Mouse (Mus musculus) neural tube, embryonic 12.5 days (tissue): Measurements from ENCODE around the gene Nod2. TPM values are rescaled to one million over a fixed set of nuclear protein-coding genes. Genes with fewer than 3 reads are reported as not detected.

Source experiments
- ATAC-seq: fragments of 200-750 bp; cut with Nextera tagmentation; 2 replicates; pipeline ENCODE4 v1.8.0; 2017; ENCODE audit warnings: low read depth, mild to moderate bottlenecking, moderate TSS enrichment, moderate library complexity; ENCODE audit not compliant: low FRiP score
- H3K27ac ChIP-seq: fragments of 300-500 bp; sonication (generic); 2 replicates; pipeline ENCODE4 v1.5.1; 2016
- H3K27me3 ChIP-seq: fragments of 300-500 bp; sonication (generic); replicated peaks from 2 replicates; pipeline ENCODE4 v1.6.1; 2016; ENCODE audit warnings: mild to moderate bottlenecking
- H3K36me3 ChIP-seq: fragments of 300-500 bp; sonication (generic); 2 replicates; pipeline ENCODE4 v1.6.1; 2016; ENCODE audit warnings: mild to moderate bottlenecking
- H3K4me1 ChIP-seq: fragments of 300-500 bp; sonication (generic); 2 replicates; pipeline ENCODE4 v1.6.1; 2016
- H3K4me2 ChIP-seq: fragments of 300-500 bp; sonication (generic); replicated peaks from 2 replicates; pipeline ENCODE4 v1.6.1; 2016; ENCODE audit warnings: mild to moderate bottlenecking
- H3K4me3 ChIP-seq: fragments of 300-500 bp; sonication (generic); 2 replicates; pipeline ENCODE4 v1.5.1; 2016
- H3K9ac ChIP-seq: fragments of 300-500 bp; sonication (generic); 2 replicates; pipeline ENCODE4 v1.6.1; 2016; ENCODE audit warnings: mild to moderate bottlenecking
- H3K9me3 ChIP-seq: fragments of 300-500 bp; sonication (generic); 2 replicates; pipeline ENCODE4 v1.6.1; 2016; ENCODE audit warnings: mild to moderate bottlenecking
- WGBS: fragments of 180-500 bp; shearing (Covaris S2); methylation state at CpG from one replicate; pipeline ENCODE4 v1.1.7; 2016; 5-methylcytosine and 5-hydroxymethylcytosine counted together
- polyA plus RNA-seq: library from polyadenylated mRNA; unstranded; fragments of >200 nt; fragmentation: Nextera tagmentation; extraction: Ambion mirVana; gene quantifications from 2 replicates; pipeline ENCODE4 v1.2.1, GENCODE M21; 2016

Nod2 gene
- polyA plus RNA-seq, 1 experiment from 2014 or later = 0.16 TPM

- no peak for ATAC-seq
- Histone ChIP-seq H3K9ac (no peak overlapping the region), H3K9me3 (no peaks in the 10 kb centered on the region), H3K27me3 (no peaks in the 10 kb centered on the region), H3K4me1 (no peaks in the 10 kb centered on the region), H3K4me3 (no peak overlapping the region), H3K36me3 (no peaks in the 10 kb centered on the region), H3K27ac (no peak overlapping the region), H3K4me2 (no peak overlapping the region)
- WGBS = 86% methylated on average over 6 of the region's 6 CpGs
Measured at GRCm38 (mm10) chr8:88689891-88690290, 42.8 kb downstream of the Nod2 start.

- no peak overlapping the region for H3K4me2 ChIP-seq
- no peak overlapping the region for H3K9ac ChIP-seq
- 56% methylated on average over 4 of the region's 4 CpGs for WGBS
- H3K27ac ChIP-seq = no peak overlapping the region
- peaks cover 3% of the 10 kb centered on the region; the same call in 1 of the 2 replicates for H3K4me1 ChIP-seq
- no peak overlapping the region for H3K4me3 ChIP-seq
- H3K9me3 ChIP-seq = no peaks in the 10 kb centered on the region
- ATAC-seq = no peak
- no peaks in the 10 kb centered on the region for H3K36me3 ChIP-seq
- 0 out of 2 replicates have a peak, but pooled peaks cover 5% of the 10 kb centered on the region for H3K27me3 ChIP-seq
Measured at GRCm38 (mm10) chr8:88691342-88691948, 44.3 kb downstream of the Nod2 start.

- Histone ChIP-seq H3K4me3 (no peak overlapping the region), H3K9ac (no peak overlapping the region), H3K4me1 (peaks cover 3% of the 10 kb centered on the region; the same call in 1 of the 2 replicates), H3K9me3 (no peaks in the 10 kb centered on the region), H3K36me3 (no peaks in the 10 kb centered on the region), H3K27ac (no peak overlapping the region), H3K4me2 (no peak overlapping the region), H3K27me3 (0 out of 2 replicates have a peak, but pooled peaks cover 5% of the 10 kb centered on the region)
- 65% methylated on average over 7 of the region's 7 CpGs for WGBS
- ATAC-seq = no peak
Measured at GRCm38 (mm10) chr8:88691961-88692360, 44.8 kb downstream of the Nod2 start.

GRCm38 (mm10) chr8:88692866-88693265 lies 45.8 kb downstream of the Nod2 start:
- Histone ChIP-seq H3K27ac (no peak overlapping the region), H3K9ac (no peak overlapping the region), H3K4me2 (no peak overlapping the region), H3K4me1 (peaks cover 8% of the 10 kb centered on the region), H3K4me3 (no peak overlapping the region), H3K27me3 (0 out of 2 replicates have a peak, but pooled peaks cover 5% of the 10 kb centered on the region), H3K9me3 (no peaks in the 10 kb centered on the region), H3K36me3 (no peaks in the 10 kb centered on the region)
- ATAC-seq = no peak
- 86% methylated on average over 6 of the region's 6 CpGs for WGBS

GRCm38 (mm10) chr8:88693376-88693775 lies 46.3 kb downstream of the Nod2 start:
- no peak overlapping the region for H3K4me3 ChIP-seq
- no peaks in the 10 kb centered on the region for H3K36me3 ChIP-seq
- no peak overlapping the region for H3K9ac ChIP-seq
- ATAC-seq = no peak
- H3K4me1 ChIP-seq = peaks cover 10% of the 10 kb centered on the region
- H3K27ac ChIP-seq = no peak overlapping the region
- H3K9me3 ChIP-seq = no peaks in the 10 kb centered on the region
- WGBS = 77% methylated on average over 4 of the region's 4 CpGs
- H3K27me3 ChIP-seq = 0 out of 2 replicates have a peak, but pooled peaks cover 5% of the 10 kb centered on the region
- H3K4me2 ChIP-seq = no peak overlapping the region

- no peak overlapping the region for H3K4me2 ChIP-seq
- 75% methylated on average over 7 of the region's 7 CpGs for WGBS
- no peaks in the 10 kb centered on the region for H3K36me3 ChIP-seq
- H3K4me1 ChIP-seq = peaks cover 10% of the 10 kb centered on the region
- H3K9ac ChIP-seq = no peak overlapping the region
- no peak for ATAC-seq
- no peak overlapping the region for H3K4me3 ChIP-seq
- H3K9me3 ChIP-seq = no peaks in the 10 kb centered on the region
- 0 out of 2 replicates have a peak, but pooled peaks cover 5% of the 10 kb centered on the region for H3K27me3 ChIP-seq
- no peak overlapping the region for H3K27ac ChIP-seq
Measured at GRCm38 (mm10) chr8:88694291-88694690, 47.2 kb downstream of the Nod2 start.

GRCm38 (mm10) chr8:88696228-88696627 lies 49.1 kb downstream of the Nod2 start:
- Histone ChIP-seq H3K9me3 (no peaks in the 10 kb centered on the region), H3K4me2 (peak overlapping the region; percentile 50), H3K4me3 (peak overlapping the region; percentile 24; the same call in 1 of the 2 replicates), H3K9ac (0 out of 2 replicates have a peak overlapping the region, but pooled peaks have one; percentile 14), H3K27ac (no peak overlapping the region), H3K4me1 (peaks cover 10% of the 10 kb centered on the region), H3K36me3 (no peaks in the 10 kb centered on the region), H3K27me3 (0 out of 2 replicates have a peak, but pooled peaks cover 5% of the 10 kb centered on the region)
- no peak; the same call in 1 of the 2 replicates for ATAC-seq
- 30% methylated on average over 7 of the region's 7 CpGs for WGBS

- Histone ChIP-seq H3K27ac (peak within 1 kb of the TSS; percentile 53), H3K36me3 (no peaks in the 10 kb centered on the region), H3K4me2 (peak within 1 kb of the TSS; percentile 85), H3K9ac (peak within 1 kb of the TSS; percentile 79), H3K4me3 (peak within 1 kb of the TSS; percentile 83), H3K9me3 (no peaks in the 10 kb centered on the region), H3K27me3 (0 out of 2 replicates have a peak, but pooled peaks cover 5% of the 10 kb centered on the region), H3K4me1 (peaks cover 10% of the 10 kb centered on the region)
- ATAC-seq = peak; percentile 99
- WGBS = under 1% methylated on average over 80 of the region's 80 CpGs
Measured at GRCm38 (mm10) chr8:88696721-88697641, 49.9 kb downstream of the Nod2 start, which contains the start of gene Cyld. Cyld (plus strand) TSS chr8:88697028.

GRCm38 (mm10) chr8:88697642-88698031 lies 50.5 kb downstream of the Nod2 start:
- 0 out of 2 replicates have a peak, but pooled peaks cover 5% of the 10 kb centered on the region for H3K27me3 ChIP-seq
- H3K9me3 ChIP-seq = no peaks in the 10 kb centered on the region
- H3K4me1 ChIP-seq = peaks cover 10% of the 10 kb centered on the region
- H3K36me3 ChIP-seq = no peaks in the 10 kb centered on the region
- H3K9ac ChIP-seq = peak overlapping the region; percentile 79
- WGBS = 14% methylated on average over 4 of the region's 4 CpGs
- ATAC-seq = no peak; the same call in 1 of the 2 replicates
- H3K4me2 ChIP-seq = peak overlapping the region; percentile 85
- H3K27ac ChIP-seq = no peak overlapping the region
- H3K4me3 ChIP-seq = peak overlapping the region; percentile 83

- Histone ChIP-seq H3K9me3 (no peaks in the 10 kb centered on the region), H3K27me3 (0 out of 2 replicates have a peak, but pooled peaks cover 5% of the 10 kb centered on the region), H3K4me1 (peaks cover 10% of the 10 kb centered on the region), H3K9ac (peak overlapping the region; percentile 79; the same call in 1 of the 2 replicates), H3K4me3 (peak overlapping the region; percentile 83), H3K4me2 (peak overlapping the region; percentile 85), H3K27ac (no peak overlapping the region), H3K36me3 (no peaks in the 10 kb centered on the region)
- no peak for ATAC-seq
- WGBS = 42% methylated on average over 2 of the region's 2 CpGs
Measured at GRCm38 (mm10) chr8:88698048-88698447, 50.9 kb downstream of the Nod2 start.

- Histone ChIP-seq H3K27me3 (no peaks in the 10 kb centered on the region), H3K9me3 (no peaks in the 10 kb centered on the region)
- WGBS = 51% methylated on average over 2 of the region's 2 CpGs
Measured at GRCm38 (mm10) chr8:88701611-88702010, 54.5 kb downstream of the Nod2 start.

GRCm38 (mm10) chr8:88702816-88703215 lies 55.7 kb downstream of the Nod2 start:
- H3K27ac ChIP-seq = no peak overlapping the region
- H3K4me2 ChIP-seq = no peak overlapping the region
- H3K27me3 ChIP-seq = no peaks in the 10 kb centered on the region
- 86% methylated on average over 3 of the region's 3 CpGs for WGBS
- H3K4me1 ChIP-seq = peaks cover 3% of the 10 kb centered on the region
- no peak overlapping the region for H3K9ac ChIP-seq
- no peaks in the 10 kb centered on the region for H3K36me3 ChIP-seq
- no peak overlapping the region for H3K4me3 ChIP-seq
- H3K9me3 ChIP-seq = no peaks in the 10 kb centered on the region
- ATAC-seq = no peak

More at GRCm38 (mm10) chr8:88701611-88702010, 54.5 kb downstream of the Nod2 start:
- ATAC-seq = no peak
- Histone ChIP-seq H3K4me1 (peaks cover 7% of the 10 kb centered on the region), H3K27ac (no peak overlapping the region), H3K36me3 (no peaks in the 10 kb centered on the region), H3K9ac (no peak overlapping the region), H3K4me3 (no peak overlapping the region), H3K4me2 (no peak overlapping the region)
